Mouse (Mus musculus): Measurements from ENCODE around the gene Churc1.
"Not testable (repeated sequence)": the region's sequence is repeated elsewhere in the genome, so short reads cannot be mapped to it uniquely, and the experiment has no call there.

Churc1 gene

DNA sequence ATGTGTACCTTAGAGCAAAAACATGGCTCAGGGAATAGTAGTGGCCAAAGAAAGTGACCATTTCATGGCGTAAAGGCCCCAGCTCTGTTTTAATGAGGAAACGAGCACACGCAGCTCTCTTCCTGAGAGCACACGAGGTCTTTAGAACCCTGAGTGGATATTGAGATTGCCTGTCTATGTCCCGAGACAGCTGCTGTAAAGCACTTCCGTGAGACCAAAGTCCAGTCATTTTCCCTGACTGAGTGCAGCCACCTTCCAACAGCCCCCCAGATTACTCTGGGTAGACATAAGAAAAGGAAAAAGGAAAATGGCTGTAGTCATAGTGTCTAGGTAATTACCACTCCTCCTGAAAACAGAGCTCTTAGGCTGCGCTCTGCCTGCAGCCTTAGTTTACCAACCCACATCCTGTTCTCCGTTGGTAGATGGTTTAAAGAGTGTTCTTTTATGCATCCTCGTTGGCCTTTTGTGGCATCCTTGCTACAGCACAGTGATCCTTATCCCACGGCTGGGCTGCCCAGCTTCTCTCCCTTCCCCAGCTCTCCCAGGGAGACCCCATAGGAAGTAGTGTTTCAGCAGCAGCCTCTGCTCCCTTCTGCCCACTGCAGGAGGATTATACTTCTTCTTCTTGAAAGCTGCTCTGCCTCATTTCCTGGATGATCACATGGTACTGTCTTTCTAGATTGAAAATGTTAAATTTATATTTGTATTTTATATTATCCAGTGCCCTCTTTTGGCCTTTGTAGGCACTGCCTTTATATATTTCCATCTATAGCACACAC, 13.2 kb downstream of the Churc1 start:
- Histone ChIP-seq H3K27me3 (ENCODE audit: control insufficient read depth, insufficient read depth, low read length, poor library complexity, severe bottlenecking) (no peaks in the 10 kb centered on the region), H3K36me3 (ENCODE audit: control insufficient read depth, insufficient read depth, low read length, poor library complexity, severe bottlenecking) (peaks cover 9% of the 10 kb centered on the region; the same call in 1 of the 2 replicates)
- DNase-seq (ENCODE audit: low read depth, low spot score), result peak; percentile 32

GRCm38 (mm10) chr12:76779951-76780350, 14.6 kb downstream of the Churc1 start:
- no peak for DNase-seq (ENCODE audit: low read depth, low spot score)
- H3K27me3 ChIP-seq (ENCODE audit: control insufficient read depth, insufficient read depth, low read length, poor library complexity, severe bottlenecking), result no peaks in the 10 kb centered on the region
- H3K36me3 ChIP-seq (ENCODE audit: control insufficient read depth, insufficient read depth, low read length, poor library complexity, severe bottlenecking), result peaks cover 9% of the 10 kb centered on the region; the same call in 1 of the 2 replicates

- no peaks in the 10 kb centered on the region for H3K27me3 ChIP-seq (ENCODE audit: control insufficient read depth, insufficient read depth, low read length, poor library complexity, severe bottlenecking)
- peaks cover 5% of the 10 kb centered on the region; the same call in 1 of the 2 replicates for H3K36me3 ChIP-seq (ENCODE audit: control insufficient read depth, insufficient read depth, low read length, poor library complexity, severe bottlenecking)
- DNase-seq (ENCODE audit: low read depth, low spot score), result no peak
These were observed 15.5 kb downstream of the Churc1 start for GRCm38 (mm10) chr12:76780639-76781468.

- H3K27me3 ChIP-seq (ENCODE audit: control insufficient read depth, insufficient read depth, low read length, poor library complexity, severe bottlenecking), result no peaks in the 10 kb centered on the region
These were observed 18.8 kb downstream of the Churc1 start for GRCm38 (mm10) chr12:76784056-76784619.

DNA sequence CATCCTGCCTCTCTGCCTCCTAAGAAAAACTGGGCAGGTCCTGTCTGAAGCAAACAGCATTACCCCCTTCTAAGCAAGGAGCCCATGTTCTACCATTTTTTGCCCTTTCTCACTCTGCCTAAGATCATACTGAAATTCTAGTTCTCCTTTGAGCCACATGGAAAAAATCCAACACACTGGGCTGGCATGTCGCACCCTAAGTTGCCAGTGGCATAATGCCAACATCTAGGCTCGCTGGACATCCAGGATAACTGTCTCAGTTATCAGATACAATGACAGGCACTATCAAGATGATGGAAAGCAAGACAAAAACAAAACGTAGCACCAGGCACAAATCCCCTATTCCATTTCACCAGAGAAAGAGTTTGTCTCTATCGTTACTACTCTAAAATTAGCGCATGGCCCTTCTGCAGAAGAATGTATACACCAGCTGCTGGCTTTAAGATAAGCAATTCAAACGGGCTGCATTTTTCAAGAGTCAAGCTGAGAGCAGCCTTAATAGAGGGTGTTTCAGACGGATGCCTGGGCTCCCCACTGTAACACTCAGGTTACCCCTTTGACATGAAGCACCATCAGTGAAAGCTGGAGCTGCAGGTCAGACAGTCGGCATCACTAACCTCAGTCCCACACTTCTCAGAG, 25.2 kb downstream of the Churc1 start:
- no peaks in the 10 kb centered on the region for H3K27me3 ChIP-seq (ENCODE audit: control insufficient read depth, insufficient read depth, low read length, poor library complexity, severe bottlenecking)
- no peaks in the 10 kb centered on the region for H3K36me3 ChIP-seq (ENCODE audit: control insufficient read depth, insufficient read depth, low read length, poor library complexity, severe bottlenecking)
- no peak for DNase-seq (ENCODE audit: low read depth, low spot score)

More at GRCm38 (mm10) chr12:76784056-76784619, 18.8 kb downstream of the Churc1 start:
- DNase-seq (ENCODE audit: low read depth, low spot score), result no peak
- H3K36me3 ChIP-seq (ENCODE audit: control insufficient read depth, insufficient read depth, low read length, poor library complexity, severe bottlenecking), result peaks cover 4% of the 10 kb centered on the region; the same call in 1 of the 2 replicates

DNA sequence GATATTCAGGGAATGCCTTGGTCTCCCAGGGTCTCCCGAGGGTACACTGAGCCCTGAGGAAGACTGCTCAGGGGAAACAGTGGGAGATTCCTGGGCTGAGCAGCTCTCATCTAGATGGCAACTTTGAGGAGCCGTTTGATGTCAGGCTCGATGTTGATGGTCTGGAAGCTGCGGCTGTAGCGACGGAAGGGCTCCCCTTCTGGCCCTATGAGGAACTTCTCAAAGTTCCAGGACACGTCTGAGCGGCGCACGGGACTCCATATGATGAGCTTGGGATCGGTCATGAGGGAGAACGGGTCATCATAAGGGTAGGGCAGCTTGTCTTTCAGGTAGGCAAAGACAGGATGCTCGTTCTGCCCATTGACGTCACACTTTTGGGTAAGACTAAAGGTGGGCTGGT, 27.2 kb downstream of the Churc1 start:
- H3K36me3 ChIP-seq (ENCODE audit: control insufficient read depth, insufficient read depth, low read length, poor library complexity, severe bottlenecking); DNase-seq (ENCODE audit: low read depth, low spot score); H3K27me3 ChIP-seq (ENCODE audit: control insufficient read depth, insufficient read depth, low read length, poor library complexity, severe bottlenecking): not testable (repeated sequence)

DNA sequence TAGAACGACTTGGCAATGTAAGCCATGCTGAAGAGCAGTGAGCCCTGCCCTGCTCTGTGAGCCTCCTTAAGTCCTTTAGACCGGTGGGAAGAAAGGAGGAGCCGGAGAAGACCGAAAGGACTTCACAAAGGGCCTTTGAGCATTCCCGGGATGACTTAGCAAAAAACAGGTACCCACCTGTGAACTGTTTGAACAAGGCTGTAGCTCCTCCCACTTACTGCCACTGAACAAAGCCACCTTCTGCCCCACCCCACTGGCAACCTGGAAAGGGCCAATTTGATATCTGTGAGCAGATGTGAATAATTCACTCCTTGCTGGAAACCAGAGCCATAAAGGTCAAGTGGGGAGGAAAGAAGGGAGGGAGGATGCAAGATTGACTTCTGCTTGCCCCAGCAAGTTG, 30.0 kb downstream of the Churc1 start, which contains the start of gene Gpx2:
Gpx2 (minus strand) TSS at position 205 of the 400 bp plus-strand sequence.
- Histone ChIP-seq H3K36me3 (ENCODE audit: control insufficient read depth, insufficient read depth, low read length, poor library complexity, severe bottlenecking) (no peaks in the 10 kb centered on the region), H3K27me3 (ENCODE audit: control insufficient read depth, insufficient read depth, low read length, poor library complexity, severe bottlenecking) (no peaks in the 10 kb centered on the region)
- no peak for DNase-seq (ENCODE audit: low read depth, low spot score)

GRCm38 (mm10) chr12:76796938-76797539, 31.7 kb downstream of the Churc1 start:
- no peaks in the 10 kb centered on the region for H3K27me3 ChIP-seq (ENCODE audit: control insufficient read depth, insufficient read depth, low read length, poor library complexity, severe bottlenecking)
- no peak for DNase-seq (ENCODE audit: low read depth, low spot score)
- H3K36me3 ChIP-seq (ENCODE audit: control insufficient read depth, insufficient read depth, low read length, poor library complexity, severe bottlenecking), result no peaks in the 10 kb centered on the region

GRCm38 (mm10) chr12:76798008-76798720, 32.8 kb downstream of the Churc1 start:
- no peak for DNase-seq (ENCODE audit: low read depth, low spot score)
- H3K27me3 ChIP-seq (ENCODE audit: control insufficient read depth, insufficient read depth, low read length, poor library complexity, severe bottlenecking), result no peaks in the 10 kb centered on the region
- H3K36me3 ChIP-seq (ENCODE audit: control insufficient read depth, insufficient read depth, low read length, poor library complexity, severe bottlenecking), result no peaks in the 10 kb centered on the region

DNA sequence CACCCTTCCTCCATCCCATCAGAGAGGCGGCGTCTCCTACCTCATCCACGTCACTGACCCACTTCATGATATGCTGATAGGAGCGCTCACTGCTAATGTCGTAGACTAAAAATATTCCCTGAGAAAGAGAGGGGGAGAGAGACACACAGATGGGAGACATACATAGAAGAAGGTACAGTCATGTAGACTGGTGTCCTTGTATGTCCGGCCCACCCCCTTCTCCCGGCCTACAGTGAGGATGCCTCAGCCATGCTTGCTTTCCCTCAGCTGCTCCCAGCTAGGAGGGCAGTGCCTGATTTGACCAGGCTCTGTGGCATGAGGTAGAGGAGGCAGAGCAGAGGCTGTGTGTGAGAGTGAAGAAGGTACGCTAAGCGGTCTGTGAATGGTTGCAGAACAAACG, 37.7 kb downstream of the Churc1 start:
- Histone ChIP-seq H3K27me3 (ENCODE audit: control insufficient read depth, insufficient read depth, low read length, poor library complexity, severe bottlenecking) (no peaks in the 10 kb centered on the region), H3K36me3 (ENCODE audit: control insufficient read depth, insufficient read depth, low read length, poor library complexity, severe bottlenecking) (no peaks in the 10 kb centered on the region)
- no peak for DNase-seq (ENCODE audit: low read depth, low spot score)

DNA sequence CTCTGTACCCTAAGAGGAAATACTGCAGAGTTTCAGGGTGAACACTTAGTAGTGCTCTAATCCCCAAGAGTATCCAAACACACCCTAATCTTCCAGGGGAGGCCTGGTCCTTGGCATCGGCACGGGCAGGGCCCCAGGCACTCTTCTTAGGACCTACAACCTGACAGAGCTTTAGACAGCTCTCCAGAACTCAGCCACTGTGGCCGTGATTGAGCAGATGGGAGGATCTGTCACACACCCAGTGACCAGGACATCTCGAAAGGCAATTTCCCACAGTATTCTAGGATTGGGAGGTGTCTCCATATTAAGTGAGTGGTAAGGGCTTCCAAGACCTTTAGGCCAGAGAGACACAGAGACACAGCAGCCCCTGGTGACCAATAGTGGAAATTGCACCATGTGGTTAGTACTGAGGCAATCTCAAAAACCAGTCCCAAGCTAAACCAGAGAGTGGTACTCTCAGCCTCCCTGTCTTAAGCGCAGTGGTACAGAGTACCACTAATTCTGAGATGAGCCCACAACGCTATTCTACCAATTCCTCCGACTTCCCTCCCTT, 38.4 kb downstream of the Churc1 start:
- H3K36me3 ChIP-seq (ENCODE audit: control insufficient read depth, insufficient read depth, low read length, poor library complexity, severe bottlenecking), result no peaks in the 10 kb centered on the region
- no peaks in the 10 kb centered on the region for H3K27me3 ChIP-seq (ENCODE audit: control insufficient read depth, insufficient read depth, low read length, poor library complexity, severe bottlenecking)
- peak; percentile 63 for DNase-seq (ENCODE audit: low read depth, low spot score)

DNA sequence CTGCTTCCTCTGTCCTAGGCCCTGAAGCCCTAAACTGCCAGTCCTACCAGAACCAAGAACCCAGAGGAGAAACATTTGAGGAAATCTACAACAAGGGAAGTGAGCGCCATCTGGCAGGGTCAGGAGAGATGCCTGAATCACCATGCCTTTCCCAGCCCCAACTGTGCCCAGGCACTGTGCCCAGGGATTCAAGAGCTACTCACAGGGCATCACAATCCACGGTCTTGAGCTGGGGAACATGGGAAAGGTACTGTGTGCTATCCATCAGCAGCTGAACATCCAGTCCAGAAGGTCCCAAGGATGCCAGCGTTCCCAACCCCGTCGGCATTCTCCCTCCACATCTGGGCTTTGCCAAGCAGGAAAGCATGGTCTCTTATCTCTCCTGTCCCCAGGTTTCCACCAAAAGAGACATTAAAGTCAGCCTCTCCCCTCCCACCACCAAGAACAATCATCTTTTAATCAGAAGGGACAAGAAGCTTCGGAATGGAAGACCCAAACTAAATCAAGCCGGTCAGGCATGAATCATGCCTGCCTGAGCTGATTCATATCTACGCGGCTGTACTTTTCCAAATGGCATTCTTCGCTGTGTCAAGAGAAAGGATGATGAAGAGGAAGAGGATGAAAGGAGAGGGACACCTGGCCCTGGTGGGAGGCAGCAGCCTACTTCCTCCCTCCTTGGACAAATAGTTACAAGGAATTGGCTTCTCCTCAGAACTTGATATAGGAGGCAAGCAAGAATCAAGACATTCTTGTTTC, 39.9 kb downstream of the Churc1 start:
- Histone ChIP-seq H3K36me3 (ENCODE audit: control insufficient read depth, insufficient read depth, low read length, poor library complexity, severe bottlenecking) (no peaks in the 10 kb centered on the region), H3K27me3 (ENCODE audit: control insufficient read depth, insufficient read depth, low read length, poor library complexity, severe bottlenecking) (no peaks in the 10 kb centered on the region)
- DNase-seq (ENCODE audit: low read depth, low spot score), result no peak

- no peak for DNase-seq (ENCODE audit: low read depth, low spot score)
- Histone ChIP-seq H3K36me3 (ENCODE audit: control insufficient read depth, insufficient read depth, low read length, poor library complexity, severe bottlenecking) (no peaks in the 10 kb centered on the region), H3K27me3 (ENCODE audit: control insufficient read depth, insufficient read depth, low read length, poor library complexity, severe bottlenecking) (no peaks in the 10 kb centered on the region)
These were observed 42.5 kb downstream of the Churc1 start for GRCm38 (mm10) chr12:76807796-76808195.
